Mouse (Mus musculus) layer of hippocampus, adult 2 months (tissue): ENCODE measurements at regions not wholly inside any gene's neighbourhood (a gene's known extent, or its start where the extent isn't known, plus 50 kb on each side); places are given as distances from the start of the nearest gene placed in this dataset.

ENCODE experiments used
- DNase-seq, 2 experiments: peaks; one replicate each; pipeline ENCODE4 v3.0.0; 2022; ENCODE audit warnings: low spot score in 2 of 2
- H3K27ac ChIP-seq: fragments of 200-600 bp; 2 replicates; pipeline ENCODE4 v1.8.1; 2022
- H3K4me3 ChIP-seq: fragments of 200-600 bp; 2 replicates; pipeline ENCODE4 v1.8.1; 2022; ENCODE audit warnings: mild to moderate bottlenecking
- CTCF ChIP-seq: fragments of 200-600 bp; conservative IDR thresholded peaks from 2 replicates; pipeline ENCODE4 v1.8.1; 2022; ENCODE audit warnings: antibody characterized with exemption, mild to moderate bottlenecking, moderate library complexity

DNA sequence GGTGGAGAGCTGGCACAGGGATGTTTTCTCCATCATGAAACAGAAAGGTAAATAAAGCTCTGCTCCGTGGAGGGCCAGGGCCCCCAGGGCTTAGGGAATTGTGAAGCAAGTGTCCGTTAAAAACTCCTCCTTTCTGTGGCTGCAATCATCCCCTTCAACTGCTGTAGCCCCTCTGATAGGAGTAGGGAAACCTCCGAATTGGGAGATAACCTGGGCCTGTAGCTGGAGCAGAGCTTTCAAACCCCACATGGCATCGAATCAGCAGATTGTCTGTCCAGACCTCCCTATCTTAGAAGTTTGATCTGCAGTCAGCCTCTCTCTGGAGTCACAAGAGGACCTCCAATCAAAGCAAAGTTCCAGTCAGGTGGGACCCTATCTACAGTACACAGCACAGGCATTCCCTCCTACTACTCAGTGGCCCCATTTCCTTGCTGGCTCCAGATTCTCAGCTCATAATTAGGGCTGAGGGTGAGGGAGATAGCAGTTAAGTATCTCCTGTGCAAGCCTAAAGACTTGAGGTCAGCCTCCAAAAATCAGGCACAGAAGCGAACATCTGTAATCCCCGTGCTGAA is 168.8 kb downstream of the Rpl14 start:
- Histone ChIP-seq H3K4me3 (no peak overlapping the region), H3K27ac (peak overlapping the region; percentile 79)
- no peak for DNase-seq
- no peak for TF ChIP-seq CTCF

DNA sequence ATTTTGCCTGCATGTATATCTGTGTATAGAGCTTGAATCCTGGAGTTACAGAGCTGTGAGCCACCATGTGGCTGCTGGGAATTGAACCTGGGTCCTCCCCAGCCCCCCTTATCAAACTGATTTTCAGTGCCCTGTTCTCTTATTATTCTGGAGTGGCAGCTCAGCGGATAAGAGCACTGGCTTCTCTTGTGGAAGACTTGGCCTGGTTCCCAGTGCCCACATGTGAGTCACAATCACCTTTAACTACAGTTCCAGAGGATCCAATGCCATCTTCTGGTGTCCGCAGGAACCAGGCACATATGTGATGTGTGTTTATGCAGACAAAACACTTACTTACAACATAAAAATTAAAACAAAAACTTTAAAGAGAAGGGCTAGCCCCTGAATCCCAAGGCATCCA is 170.3 kb downstream of the Rpl14 start:
- no peak overlapping the region for H3K27ac ChIP-seq
- no peak for DNase-seq
- no peak for TF ChIP-seq CTCF
- H3K4me3 ChIP-seq, result no peak overlapping the region

DNA sequence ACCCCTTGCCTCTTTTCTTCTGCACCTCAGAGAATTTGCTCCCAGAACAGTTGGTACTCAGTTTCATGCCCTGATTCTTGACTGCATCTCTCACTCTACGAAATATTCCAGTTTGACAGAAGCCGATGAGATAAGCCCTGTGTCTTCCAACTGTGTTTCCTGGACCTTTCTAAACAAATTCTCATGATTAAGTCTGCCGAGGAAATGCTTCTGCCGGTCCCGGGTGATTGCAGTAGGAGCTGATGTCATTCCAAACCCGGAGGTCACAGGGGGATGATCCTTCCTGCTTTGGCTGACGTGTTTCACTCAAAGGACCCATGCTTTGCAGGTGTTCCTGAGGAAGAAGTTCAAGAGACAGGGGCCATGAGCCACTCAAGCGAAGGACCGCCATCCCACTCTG is 172.2 kb downstream of the Rpl14 start:
- TF ChIP-seq CTCF, result no peak
- Histone ChIP-seq H3K4me3 (no peak overlapping the region), H3K27ac (no peak overlapping the region)
- DNase-seq, result no peak

DNA sequence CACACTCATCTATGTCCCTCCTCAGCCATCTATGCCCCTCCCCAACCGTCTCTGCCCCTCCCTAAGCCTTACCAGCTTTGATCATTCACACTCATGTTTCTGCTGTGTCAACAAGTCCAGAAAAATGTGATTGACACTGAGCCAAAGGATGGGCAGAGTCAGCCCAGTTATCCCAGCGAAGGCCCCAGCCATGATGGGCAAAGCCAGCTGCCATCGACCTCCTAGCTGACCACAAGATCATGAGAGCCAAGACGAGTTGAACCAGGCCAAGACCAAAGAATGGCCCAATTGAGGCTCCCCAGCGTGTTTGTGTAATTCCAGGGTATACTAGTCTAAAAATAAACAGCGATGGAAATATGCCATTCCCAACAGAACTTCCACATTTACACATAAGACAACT is 174.4 kb downstream of the Rpl14 start:
- TF ChIP-seq CTCF, result no peak
- no peak for DNase-seq
- H3K4me3 ChIP-seq, result no peak overlapping the region
- H3K27ac ChIP-seq, result no peak overlapping the region

DNA sequence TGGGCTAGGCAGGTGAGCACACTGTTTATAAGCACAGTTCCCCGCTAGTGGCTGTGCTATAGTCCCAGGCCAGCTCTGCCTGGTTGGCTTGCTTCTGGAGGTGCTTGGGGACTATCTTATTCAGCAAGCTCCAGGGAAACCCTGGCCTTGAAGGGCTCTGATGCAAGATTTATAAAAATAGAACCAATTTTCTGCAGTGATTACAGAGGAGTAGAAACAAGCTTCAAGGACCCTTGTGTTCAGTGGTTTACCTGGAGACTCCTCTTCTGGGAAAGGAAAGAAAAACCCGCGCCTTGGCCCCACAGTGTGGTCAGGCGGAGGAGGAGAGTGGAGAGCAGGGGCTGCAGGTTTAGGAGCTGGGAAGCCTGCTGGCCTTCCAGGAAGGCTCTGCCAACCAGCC is 178.2 kb upstream of the Ctnnb1 start:
- no peak overlapping the region for H3K4me3 ChIP-seq
- H3K27ac ChIP-seq, result no peak overlapping the region
- no peak for DNase-seq
- no peak for TF ChIP-seq CTCF

DNA sequence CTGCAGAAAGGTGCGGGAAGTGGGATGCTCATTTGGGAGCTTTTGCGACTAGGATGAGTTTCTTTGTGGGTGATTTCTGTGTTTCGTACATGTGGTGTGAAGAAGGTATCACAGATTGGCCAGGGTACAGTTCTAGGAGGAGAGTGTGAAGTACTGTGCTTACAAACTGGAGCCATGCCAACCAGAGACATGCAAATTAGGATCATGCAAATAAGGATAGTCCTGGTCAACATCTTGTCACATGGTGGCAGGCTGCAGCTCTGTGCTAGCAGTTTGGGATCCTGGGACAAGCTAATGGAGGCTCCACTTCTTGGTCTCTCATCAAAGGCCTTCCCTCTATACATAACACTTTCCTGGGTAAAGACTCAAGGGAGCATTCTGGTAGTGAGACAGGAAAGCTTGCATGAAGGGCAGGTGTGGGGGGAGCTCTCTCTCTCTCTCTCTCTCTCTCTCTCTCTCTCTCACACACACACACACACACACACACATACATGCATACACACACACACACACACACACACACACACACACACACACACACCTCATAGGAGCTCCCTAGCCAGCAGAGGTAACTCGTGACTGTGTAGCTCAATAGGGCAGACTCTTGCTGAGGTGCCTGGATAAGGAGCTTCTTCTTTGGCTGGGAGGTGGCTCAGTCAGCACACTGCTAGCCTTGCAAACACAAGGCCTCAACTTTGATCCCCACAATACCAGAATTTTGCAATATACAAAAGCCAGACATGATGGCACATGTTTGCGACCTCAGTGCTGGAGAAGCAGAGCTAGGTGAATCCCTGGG is 177.1 kb upstream of the Ctnnb1 start:
- Histone ChIP-seq H3K4me3 (no peak overlapping the region), H3K27ac (no peak overlapping the region)
- DNase-seq, result peak in 1 of 2 experiments; percentile 5
- no peak for TF ChIP-seq CTCF

DNA sequence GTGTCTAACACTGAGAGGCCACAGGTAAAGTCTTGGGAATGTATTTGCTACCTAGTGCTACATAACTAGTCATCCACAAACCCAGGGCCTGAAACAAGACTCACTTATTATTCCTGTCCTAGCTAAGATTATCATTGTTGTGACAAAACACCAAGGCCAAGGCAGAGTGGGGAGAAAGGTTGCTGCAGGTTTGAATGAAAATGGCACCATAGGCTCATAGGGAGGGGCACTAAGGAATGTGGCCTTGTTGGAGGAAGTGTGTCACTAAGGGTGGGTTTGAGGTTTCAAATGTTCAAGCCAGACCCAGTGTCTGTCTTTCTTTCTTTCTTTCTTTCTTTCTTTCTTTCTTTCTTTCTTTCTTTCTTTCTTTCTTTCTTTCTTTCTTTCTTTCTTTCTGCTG is 174.9 kb upstream of the Ctnnb1 start:
- DNase-seq, result no peak
- no peak for TF ChIP-seq CTCF

DNA sequence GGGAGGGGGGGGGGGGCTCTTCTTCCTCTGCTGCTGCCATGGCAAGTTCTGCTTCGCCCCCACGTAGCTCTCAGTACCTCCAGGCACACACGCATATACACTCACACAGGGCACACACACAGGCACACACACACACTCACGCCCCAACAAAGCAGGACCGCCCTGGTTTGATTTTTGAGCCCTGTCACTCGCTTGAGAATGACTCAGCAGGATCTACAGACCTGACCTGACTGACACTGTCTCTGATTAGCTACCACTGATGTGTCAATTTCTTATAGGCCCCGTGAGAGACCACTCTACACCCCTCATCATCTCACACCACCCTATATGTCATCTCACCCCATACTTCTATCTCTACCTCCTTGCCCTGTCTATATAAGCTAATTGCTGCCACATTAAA is 173.5 kb upstream of the Ctnnb1 start:
- DNase-seq, result no peak
- Histone ChIP-seq H3K27ac (no peak overlapping the region), H3K4me3 (no peak overlapping the region)
- no peak for TF ChIP-seq CTCF

More for the DNA sequence above, 174.9 kb upstream of the Ctnnb1 start:
- Histone ChIP-seq H3K4me3 (no peak overlapping the region), H3K27ac (no peak overlapping the region)

DNA sequence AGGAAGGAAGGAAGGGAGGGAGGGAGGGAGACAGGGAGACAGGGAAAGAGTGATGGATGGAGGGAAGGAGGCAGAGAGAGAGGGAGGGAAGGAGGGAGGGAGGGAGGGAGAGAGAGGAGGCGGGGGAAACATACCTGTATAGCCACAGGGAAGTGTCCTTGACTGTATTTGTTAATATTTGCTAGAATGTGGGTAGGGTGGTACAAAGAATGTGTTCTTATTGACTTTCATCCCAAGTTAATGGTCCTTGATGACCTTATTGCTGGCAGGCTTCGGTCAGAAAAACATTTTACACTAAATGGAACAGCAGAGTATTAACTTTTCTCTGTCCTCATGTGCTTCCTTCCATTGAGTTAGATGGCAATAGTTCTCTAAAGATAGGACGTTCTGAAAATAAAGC is 171.0 kb upstream of the Ctnnb1 start:
- Histone ChIP-seq H3K27ac (no peak overlapping the region), H3K4me3 (no peak overlapping the region)
- DNase-seq, result no peak
- TF ChIP-seq CTCF, result no peak

DNA sequence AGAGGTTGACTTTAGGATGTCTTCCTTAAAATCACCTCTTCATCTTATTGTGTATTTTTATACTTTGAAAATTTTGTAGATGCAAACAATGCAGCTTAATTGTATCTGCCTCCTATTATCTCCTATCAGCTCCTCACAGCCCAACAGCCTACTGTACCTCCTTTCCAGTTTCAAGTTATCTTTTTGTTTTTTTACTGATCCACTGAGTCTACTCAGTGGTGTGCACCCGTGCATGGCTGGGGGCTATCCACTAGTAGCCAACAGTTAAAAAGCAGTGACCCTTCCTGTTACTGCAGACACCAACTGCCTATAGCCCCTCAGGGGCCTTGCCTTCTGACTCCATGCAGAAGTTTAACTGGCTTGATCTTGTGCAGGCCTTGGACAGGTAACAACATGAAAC is 170.4 kb upstream of the Ctnnb1 start:
- no peak for TF ChIP-seq CTCF
- H3K27ac ChIP-seq, result peak overlapping the region; percentile 85; the same call in 1 of the 2 replicates
- no peak overlapping the region for H3K4me3 ChIP-seq
- no peak for DNase-seq

DNA sequence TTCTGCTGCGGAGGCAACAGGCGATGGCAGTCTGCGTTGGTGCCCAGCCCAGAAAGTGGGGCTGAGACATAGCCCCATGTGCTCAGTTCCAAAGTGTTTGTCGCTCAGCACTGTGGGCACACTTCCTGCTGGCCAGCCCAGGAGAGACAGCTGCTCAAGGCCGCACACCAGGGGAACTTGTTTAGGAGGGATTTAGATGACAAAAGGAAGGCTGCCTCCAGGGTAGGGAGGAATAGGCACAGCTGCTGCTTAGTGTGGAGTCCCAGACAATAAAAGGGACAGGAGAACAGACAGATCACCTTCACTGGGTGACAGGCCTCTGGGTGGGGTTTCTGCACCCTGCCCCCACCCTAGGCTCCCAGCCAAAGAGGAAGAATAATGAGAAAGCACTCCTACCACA is 169.2 kb upstream of the Ctnnb1 start:
- Histone ChIP-seq H3K27ac (peak overlapping the region; percentile 85), H3K4me3 (no peak overlapping the region)
- peak; percentile 30 for TF ChIP-seq CTCF
- DNase-seq, result peak; percentile 47 to 69

DNA sequence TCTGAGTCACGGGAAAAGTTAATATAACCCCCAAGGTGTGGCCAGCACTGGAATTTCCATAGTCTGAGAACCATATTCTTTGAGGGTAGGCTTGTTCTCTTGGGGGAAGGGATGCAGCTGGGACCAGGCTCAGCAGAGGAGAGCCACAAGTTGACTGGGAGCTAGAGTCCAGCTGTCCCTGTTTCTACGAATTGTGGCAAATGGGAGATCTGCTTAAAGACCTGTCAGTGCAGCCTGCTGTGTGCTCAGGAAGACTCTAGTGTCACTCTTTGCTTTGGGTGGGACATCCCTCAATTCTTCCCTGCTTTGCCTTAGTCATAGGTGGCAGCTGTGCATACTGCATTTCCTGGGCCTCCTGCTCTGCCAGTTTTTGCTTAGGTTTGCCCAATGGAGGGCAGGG is 165.2 kb upstream of the Ctnnb1 start:
- H3K27ac ChIP-seq, result no peak overlapping the region
- no peak for DNase-seq
- H3K4me3 ChIP-seq, result no peak overlapping the region
- no peak for TF ChIP-seq CTCF

DNA sequence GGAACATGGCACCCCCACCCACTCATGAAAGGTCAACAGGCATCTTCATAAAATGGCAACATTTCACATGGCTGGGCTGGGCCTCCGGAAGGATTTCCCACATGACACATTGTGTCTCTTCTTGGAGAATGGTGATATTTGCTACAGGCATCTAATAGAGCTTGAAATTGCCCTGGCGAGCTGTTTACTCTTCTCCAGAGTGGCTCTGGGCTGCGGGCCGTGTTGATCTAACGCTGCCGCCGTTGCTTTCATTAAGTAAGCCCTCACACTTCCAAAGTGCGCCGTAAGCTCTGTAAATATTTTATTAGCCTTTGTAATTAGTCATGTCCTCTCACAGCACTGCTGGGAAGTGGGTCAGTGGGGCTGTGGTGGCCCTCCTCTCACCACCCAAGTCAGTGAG is 164.4 kb upstream of the Ctnnb1 start:
- no peak for DNase-seq
- no peak for TF ChIP-seq CTCF

DNA sequence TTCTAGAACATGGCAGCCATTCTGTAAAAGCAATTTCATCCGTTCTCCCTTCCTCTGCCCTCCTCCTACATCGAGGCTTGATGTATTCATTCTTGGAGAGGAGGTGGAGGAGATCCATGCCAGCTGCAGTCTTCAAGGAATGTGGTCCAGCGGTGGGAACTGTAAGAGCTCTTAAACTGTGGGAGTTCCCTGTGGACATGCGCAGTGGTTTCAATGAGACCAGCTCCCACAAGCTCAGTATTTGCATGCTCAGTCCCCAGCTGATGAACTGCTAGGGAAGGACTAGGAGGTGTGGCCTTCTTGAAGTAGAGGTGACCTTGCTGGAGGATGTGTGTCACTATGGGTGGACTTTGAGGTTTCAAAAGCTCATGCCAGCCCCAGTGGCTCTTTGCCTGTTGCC is 163.7 kb upstream of the Ctnnb1 start:
- no peak overlapping the region for H3K4me3 ChIP-seq
- H3K27ac ChIP-seq, result no peak overlapping the region
- TF ChIP-seq CTCF, result no peak
- no peak for DNase-seq

More for the DNA sequence above, 164.4 kb upstream of the Ctnnb1 start:
- Histone ChIP-seq H3K27ac (no peak overlapping the region), H3K4me3 (no peak overlapping the region)
